Mouse (Mus musculus) embryo, embryonic 11 days (tissue): ENCODE measurements around the gene Camkmt.

Source experiments
- DNase-seq: peaks from one replicate; pipeline ENCODE4 v3.0.0-alpha.2; 2015

Gene Camkmt

DNA sequence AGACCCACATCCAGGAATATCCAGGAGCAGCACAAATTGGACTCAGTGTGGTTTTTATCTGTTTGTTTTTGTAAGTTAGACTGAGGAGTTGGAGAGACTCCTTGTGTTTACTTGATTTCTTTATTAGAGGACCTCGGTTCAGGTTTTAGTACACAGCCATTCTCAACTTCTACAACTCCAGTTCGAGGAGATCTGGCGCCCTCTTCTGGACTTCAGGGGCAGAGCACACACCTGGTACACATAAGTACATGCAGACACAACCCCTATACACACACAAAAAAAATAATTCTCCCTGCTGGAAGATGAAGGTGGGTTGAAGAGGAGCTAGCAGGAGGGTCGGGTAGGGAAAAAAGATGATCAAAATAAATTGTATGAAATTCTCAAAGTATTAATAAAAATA is 379.4 kb downstream of the Camkmt start:
- DNase-seq = no peak

DNA sequence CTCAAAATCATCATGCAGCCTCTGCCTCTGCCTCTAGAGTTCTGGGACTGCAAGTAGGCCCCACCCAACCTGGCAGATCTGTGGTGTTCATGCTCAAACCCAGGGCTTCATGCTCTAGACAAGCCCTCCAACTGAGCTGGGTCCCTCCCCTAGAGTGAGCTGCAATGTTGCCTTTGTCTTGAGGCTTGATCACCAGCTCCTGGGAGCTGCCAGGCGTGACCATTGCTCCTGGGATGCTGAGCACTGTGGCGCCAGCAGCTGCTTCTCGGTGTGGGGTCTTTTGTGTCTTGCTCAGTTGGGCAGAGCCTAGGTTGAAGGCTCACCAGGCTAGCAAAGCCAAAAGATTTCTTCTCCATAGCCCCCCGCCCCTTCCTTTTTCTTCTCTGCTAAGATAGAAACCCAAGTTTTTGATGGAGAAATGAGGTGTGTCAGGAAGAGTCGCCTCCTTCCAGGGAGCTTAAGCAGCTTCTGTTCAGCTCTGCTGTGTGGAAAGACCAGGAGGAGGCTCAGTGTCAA is 382.4 kb downstream of the Camkmt start:
- no peak for DNase-seq

DNA sequence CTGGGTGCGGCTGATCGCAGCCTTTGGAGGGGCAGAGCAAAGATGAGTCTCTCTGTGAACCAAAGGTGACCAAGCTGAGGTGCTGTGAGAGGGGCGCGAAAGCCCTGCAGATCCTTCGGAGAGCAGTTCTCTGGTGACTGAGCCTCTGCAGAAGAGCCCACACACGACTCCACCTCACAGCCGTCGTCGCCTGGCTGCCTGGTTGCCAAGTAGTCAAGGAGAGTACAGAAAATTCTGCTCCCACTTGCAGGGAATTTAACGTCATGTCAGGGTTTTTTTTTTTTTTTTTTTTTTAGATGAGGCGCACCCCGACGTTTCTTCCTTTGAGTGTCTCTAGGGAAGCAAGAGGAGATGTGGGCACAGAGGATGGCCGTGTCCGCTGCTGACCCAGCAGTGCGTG is 382.9 kb downstream of the Camkmt start:
- DNase-seq = no peak

DNA sequence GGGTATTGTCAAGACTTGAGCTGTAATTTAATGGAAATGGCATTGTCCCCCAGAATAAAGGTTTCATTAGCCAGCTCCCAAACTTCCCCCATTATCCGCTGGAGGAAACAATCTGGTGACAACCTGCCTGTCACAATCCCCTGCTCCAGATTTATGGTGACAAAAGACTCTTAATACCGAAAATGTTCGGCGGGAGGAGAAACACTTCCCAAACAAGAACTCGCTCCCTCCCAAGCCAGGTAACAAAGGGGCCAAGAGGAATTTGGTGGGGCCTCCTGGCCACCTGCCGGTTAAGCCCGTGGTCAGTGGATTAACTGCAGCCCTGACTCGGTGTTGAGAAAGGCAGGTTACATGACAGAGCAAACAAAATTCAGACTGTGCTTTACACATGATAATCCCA is 383.5 kb downstream of the Camkmt start:
- no peak for DNase-seq

DNA sequence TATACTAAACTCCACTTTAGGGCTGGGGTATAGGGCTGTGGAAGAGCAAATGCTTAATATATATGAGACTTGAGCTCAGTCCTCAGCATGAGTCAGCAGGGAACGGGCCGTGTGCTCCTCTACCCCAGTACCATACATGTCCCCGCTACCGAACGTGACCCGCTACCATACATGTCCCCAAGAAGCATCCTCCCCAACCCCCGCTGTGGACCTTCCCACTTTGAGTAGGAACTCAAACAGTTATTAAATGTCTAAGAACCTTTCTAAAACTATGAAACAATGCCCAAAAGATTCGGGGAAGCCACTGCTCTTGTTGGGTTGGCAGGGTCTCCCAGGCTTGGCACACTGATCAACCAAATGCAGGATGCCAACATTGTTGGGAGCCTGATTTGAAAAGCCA is 390.9 kb downstream of the Camkmt start:
- no peak for DNase-seq

DNA sequence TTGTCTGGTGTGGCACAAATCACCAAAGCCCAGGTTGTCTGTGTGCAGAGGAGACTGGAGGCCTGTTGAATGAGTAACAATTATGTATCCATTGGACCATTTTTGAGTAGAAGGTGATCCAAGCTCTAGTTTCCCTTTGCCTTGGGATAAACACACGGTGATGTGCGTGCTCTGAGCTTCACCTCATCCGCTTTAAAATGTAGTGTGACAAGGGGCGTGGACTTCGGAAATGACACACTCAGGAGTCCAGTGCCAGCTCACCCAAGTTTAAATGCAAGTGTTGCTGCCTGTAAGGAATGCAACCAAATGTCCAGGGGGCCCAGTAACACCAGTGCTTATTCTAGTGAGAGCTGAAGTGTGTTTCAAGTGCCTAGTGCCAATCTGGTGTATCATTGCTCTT is 392.7 kb downstream of the Camkmt start:
- no peak for DNase-seq

DNA sequence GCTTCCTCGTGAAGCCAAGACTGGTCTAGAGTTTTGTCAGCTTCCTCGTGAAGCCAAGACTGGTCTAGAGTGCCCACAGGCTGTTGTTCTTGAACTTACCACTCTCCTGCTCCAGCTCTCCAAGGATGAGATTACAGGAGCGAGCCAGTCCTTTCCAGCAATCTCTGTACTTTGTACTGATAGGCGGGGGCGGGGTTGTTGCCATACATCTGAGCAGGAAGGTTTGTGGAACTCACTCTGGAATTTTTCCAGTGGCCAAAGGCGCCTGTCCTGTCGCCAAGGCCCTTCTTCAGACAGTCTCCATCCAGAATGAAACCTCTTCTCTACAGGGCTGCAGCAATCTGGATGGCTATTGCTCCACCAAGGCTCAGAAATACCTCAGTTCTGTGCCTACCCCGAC is 393.7 kb downstream of the Camkmt start:
- DNase-seq = no peak

DNA sequence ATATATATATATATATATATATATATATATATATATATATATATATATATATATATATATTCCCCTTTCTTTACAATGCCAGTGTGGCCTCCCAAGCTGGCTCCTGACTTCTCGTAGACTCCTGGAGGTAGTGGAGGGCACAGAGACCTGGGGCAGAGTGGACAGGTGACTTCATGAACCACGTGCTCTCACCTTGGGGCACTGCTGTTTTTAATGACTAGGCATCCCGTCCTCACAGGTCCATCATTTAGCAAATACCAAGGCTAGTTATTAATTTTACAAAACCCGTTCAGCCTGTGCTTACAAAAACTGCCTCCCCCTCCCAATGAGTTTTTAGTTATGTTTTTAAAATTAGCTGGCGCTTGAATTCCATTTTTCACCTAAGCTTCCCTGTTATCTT is 394.2 kb downstream of the Camkmt start:
- DNase-seq = no peak

DNA sequence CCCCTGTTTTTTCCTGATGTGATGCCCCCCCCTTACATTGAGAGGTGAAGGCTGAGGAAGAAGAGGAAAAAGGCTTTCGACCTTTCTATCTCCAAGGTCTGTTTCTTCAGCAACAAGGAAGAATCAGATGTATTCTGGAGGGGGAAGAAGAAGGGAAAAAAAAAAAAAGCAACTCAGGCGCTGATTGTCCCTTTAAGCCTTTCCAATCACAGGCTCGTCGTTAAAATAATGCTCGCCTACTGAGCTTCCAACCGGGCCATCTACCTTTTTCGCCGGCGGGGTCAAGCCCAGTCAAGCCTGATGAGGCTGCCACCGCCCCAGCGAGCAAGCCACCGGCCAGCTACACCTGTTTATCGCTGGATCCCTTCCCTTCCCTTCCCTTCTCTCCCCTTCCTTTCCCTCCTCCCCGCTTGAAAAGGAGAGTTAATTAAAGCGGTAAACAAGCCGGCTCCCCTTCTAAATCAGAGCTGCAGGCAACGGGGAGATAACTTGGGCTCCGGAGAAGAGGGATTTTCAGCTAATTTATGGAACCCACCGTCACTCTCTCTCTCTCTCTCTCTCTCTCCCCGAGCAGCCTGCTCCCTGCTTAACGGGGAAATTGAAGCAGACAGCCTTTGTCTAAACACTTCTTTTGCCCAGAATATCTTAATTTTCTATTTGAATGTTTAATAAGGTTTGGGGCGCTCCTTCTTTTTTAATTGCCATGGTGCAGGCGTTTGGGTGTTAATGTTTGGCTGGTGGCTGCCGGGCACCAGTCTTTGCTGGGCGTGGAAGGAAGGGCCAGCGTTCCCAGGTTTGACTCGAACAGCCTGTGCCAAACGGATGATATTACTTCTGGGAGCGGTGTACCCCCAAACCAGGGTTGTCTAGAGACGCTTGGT is 395.0 kb downstream of the Camkmt start:
- no peak for DNase-seq

DNA sequence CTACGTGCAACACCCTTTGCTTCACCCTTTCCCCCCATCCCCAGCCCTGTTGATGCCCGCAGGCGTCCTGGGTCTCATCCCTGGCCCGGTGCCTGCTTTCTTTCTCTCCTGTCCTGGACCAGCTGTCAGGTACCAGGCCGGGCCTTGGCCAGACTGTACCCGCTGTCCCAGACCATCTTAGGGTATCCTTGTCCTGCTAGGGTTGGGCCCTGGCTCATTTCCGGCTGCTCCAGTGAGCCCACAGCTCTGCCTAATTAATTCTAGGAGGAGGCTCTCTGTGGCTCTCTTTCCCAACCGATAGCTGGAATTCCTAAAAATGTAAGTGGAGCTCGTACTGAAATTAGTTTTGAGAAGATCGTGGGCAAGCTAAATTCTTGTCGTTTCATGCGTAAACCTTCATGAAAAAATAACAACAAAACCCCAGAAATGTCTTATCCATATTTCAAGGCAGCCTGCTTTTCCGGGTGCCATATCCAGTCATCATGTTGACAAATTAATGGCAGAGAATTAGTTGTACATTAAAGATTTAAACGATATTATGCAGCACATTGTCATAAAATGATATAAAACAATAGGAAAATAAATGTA is 395.7 kb downstream of the Camkmt start:
- DNase-seq = no peak

DNA sequence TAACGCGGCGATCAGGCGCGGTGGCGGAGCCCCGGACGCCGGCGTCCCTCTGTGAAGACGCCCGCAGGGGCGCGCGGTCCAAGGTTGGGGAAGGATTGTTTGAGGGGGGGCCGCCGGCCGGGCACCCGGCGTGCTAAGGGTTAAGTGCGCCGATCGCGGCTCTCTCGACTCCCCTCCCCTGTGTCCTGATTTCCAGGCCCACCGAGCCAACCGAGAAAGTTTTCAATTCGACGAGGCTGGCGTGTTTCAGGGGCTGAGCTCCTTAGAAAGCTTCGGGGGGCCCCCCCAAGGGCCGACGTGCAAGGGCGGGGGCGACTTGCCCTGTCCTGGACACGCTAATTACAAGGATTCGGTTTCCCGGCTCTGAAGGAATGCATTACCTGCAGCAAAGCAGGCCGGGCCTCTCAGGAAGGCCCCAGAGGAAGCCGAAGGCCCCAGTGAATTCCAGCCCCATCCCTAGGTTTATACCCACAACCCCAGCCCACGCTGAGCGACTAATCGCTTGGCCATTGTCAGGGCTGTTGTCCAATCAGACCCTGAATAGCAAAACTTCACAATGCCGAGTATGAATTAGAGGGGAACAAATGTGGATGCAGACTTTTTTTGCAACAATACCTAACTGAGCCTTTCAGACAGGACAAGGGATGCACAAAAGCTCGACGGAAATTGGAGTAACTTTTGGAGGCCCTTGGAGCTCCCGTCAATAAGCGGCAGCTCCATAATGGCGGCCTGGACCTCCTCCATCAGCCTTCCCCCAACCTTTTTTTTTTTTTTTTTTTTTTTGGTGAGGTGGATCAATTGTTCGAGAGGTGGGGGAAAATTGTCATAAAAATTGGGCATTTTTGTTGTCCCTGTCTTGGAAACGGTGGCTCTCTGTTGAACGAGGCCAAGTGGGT is 396.5 kb downstream of the Camkmt start:
- peak; percentile 78 for DNase-seq

DNA sequence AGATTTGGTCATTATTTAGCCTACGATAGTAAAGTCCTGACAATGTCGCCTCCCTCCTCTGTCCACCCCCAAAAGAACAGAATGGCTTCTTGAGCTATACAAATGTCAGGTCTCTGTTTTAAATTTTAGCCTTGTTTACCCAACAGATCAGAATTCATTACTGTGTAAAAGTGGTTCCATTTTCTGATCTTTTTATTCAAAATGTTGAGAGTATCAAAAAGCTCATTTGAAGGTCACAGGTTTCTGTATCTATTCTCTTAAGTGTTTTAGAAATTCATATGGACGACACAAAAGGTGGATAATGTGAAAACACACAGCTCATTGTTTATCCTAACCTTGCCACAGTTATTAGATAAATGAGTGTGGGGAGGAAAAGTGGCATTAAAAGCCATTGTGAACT is 397.2 kb downstream of the Camkmt start:
- no peak for DNase-seq

DNA sequence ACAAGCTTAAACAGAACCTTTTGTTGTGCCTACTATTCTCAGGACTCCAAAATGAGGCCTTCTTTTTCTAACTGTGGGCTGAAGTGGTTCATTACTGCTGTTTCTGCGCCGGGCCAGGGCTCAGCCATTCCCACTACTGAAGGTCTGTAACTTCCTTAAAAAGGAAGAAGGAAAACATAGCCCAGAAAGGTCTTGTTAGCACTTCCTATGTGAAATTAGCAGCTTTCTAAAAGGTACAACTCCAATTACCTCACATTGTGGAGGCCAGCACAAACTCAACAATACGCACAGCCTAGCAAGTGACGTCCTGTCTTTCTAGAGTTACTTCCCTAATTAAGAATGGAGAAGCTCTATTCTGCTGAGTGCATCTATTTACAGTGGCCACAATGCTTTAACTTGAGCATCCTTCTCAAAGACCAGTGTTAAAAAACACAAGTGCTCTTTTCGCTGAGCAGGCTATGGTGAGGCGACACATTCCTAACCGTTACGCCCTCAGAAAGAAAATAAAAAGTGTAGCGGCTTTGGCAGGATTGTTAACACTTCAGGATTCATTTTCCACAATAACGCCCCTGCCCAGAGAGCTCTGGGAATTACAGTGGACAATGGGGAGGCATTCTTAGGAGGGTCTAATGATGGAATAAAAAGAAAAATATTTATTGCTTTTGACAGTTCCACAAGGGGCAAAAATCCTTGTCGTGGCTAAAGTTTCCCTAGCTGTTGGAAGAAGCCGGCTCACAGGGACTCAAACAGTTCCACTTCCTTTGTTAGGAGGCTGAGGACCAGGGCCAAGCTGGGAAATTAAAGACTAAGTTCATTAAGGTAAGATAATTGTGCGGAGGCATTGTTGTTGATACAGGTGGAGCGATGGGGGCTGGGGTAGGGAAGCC is 398.5 kb downstream of the Camkmt start:
- DNase-seq = peak; percentile 52

DNA sequence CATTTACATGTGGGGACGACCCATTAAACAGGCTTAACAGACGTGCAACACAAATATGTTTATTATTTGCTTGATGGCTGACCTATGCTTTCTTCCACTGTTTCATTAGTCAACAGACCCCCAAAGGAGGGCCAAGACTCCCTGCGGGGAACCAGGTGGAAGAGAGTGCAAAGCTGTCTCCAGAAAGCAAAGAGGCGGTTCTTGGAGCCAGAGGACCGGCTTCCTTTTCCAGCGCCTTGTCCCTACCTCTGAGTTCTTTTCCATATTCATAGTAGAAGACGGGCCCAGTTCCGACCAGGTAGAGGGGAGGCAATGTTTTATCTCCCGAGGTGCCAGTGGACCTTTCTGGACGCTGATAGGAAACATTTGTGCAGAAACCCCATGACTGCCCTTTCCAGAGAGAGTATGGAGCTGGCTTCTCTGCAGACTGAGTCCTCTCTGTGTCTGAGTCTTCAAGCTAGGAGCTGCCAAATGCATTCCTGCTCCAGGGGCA is 399.2 kb downstream of the Camkmt start:
- DNase-seq = peak; percentile 39

DNA sequence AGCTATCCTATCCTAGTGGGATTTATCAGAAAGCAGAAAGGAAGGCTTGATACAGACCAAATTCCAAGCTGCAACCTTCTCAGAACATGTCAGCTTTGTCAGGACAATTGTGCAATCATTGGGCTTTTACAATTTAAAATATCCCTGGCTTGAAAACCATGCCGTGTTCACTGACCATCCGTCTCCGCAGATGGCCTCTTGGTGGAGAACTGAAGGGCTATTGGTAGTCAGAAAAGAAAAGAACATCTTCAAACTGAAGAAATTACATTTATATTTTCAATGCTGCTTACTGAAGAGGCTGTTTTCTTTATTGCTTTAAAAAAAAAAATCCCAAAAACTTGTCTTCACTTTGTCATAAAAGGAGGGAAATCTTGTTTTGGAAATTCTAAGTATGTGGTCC is 401.1 kb downstream of the Camkmt start:
- DNase-seq = no peak

DNA sequence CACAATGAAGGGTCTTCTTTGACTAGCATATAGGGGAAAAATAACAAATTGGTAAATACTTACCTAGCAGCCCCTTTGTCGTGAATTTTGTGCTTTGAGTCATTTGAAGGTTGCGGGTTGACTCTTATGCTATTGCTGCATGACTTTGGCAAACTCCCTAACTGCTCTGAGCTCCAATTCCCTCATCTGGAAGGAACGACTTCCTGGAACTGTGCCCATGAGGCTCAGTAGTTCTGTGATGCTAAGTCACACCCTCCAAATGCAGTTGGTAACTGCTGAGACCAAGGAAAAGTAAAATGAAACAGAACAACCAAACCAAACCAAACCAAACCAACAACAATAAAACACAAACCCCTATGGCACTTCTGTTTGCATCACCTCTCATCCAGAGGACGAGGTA is 403.2 kb downstream of the Camkmt start:
- no peak for DNase-seq

DNA sequence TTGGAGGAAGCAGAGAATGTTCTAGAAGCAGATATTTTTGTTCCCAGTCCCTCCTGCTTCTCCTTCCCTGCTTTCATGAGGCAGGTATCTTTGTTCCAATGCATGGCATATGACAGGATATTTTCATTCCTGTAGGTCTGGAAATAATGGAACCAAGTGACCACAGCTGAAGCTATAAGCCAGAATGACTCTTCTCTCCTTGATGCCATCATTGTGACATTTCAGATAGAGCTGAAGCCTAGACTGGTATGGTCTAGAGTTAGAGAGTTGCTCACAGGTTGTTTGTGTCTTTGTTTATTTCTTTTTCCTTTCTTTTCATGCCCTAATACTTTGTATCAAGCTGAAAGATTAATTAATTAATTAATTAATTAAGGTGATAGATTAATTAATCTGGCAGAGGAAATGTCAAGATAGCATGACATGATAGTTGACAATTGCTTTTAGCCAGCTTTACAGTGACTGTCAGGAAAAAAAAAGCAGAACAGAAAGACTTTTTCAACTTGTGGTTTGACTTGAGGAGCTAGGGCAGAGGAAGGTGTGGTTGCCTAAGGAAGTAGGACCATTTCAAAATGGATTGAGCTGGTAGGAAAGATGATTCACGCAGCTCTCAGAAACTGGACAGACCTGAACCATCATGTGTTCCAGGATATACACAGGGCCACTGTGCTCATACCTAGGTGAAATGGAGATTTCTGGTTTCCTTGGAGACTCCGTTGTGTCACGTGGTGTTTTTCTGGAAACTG is 404.8 kb downstream of the Camkmt start:
- no peak for DNase-seq

DNA sequence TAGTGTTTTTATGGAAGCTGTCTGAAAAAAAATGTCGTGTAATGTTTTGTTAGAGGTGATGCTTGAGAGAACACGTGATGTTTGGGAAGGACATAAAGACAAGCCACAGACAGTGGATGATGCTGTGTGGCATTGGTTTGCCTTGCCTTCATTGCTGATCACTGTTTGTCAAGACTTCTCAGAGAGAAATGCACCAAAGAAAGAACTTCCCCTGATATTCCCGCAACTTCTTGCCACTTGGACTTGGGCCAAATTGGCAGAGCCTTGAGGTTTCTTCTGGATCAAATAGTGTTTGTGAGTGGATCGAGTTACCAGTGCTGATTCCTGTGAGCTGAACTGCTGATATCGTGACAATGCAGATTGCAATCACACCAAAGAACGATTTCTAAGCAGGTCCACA is 405.5 kb downstream of the Camkmt start:
- no peak for DNase-seq

DNA sequence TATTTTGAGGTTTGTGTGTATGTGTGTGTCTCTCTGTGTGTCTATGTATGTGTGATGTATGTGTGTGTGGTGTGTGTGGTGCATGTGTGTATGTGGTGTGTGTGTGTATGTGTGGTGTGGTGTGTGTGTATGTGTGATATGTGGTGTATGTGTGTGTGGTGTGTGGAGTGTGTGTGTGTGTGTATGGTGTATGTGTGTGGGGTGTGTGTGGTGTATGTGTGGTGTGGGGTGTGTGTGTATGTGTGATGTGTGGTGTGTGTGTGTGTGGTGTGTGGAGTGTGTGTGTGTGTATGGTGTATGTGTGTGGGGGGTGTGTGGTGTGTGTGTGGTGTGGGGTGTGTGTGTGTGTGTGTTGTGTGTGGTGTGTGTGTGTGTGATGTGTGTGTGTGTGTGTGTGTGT is 414.5 kb downstream of the Camkmt start:
- no peak for DNase-seq

DNA sequence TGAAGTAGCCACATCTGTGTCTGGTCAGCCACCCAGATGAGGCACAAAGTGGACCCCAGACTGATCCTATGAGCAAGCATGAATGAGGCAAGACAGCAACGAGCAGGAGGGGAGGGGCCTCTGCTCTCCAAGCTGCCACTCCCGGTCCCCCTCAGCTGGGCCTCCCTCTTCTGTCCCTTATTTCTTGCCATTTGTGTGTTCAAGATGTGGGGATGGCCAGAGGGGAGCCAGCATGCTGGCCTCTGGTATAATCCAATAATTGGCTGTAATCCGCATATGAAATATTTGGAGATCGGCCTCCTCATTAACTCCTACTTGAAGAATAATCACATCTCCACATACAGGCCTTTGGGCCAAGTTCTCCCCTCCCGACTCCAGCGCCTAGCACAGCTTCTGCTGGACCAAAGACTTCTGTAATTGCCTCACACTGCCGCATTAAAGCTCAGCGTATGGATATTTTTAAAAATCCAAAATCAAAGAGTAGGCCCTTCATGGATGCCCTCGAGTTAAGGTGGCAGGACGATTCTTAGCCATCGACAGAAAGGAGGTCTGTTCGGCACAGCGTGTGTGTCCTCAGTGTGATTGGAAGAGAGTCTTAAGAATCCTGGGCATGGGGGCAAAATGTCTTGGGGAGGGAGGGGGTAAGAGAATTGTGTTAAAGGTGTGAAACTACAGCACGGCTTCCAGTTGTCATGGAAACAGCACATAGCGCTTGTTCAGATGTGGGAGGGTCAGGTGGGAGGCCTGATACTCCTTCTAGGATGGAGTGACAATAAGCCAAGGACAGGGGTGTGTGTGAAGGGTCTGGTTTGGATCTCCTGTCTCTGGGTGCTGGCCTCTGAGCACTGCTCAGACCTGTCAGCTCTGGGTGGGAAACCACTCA is 416.1 kb downstream of the Camkmt start:
- no peak for DNase-seq
